Mouse (Mus musculus) liver, adult 2 months (tissue): ENCODE measurements at regions not wholly inside any gene's neighbourhood (a gene's known extent, or its start where the extent isn't known, plus 50 kb on each side); places are given as distances from the start of the nearest gene placed in this dataset.

Experiments used
- DNase-seq: peaks from one replicate; pipeline ENCODE4 v3.0.0-alpha.2; 2011; ENCODE audit warnings: low read depth, low spot score; ENCODE audit errors: extremely low read depth
- H3K27ac ChIP-seq: fragments of 200-500 bp; replicated peaks from 2 replicates; pipeline ENCODE4 v1.5.1; 2012; ENCODE audit warnings: low read depth, mild to moderate bottlenecking, control low read depth, inconsistent platforms, low read length; ENCODE audit not compliant: insufficient read depth
- H3K27me3 ChIP-seq: fragments of 200-500 bp; 2 replicates; pipeline ENCODE4 v1.6.1; 2012; ENCODE audit warnings: mild to moderate bottlenecking, moderate library complexity, low read length, inconsistent platforms; ENCODE audit not compliant: control insufficient read depth, insufficient read depth
- H3K36me3 ChIP-seq: fragments of 200-500 bp; 2 replicates; pipeline ENCODE4 v1.6.1; 2012; ENCODE audit warnings: low read length, inconsistent platforms; ENCODE audit not compliant: control insufficient read depth, insufficient read depth
- H3K4me1 ChIP-seq: fragments of 200-500 bp; 2 replicates; pipeline ENCODE4 v1.6.1; 2011; ENCODE audit warnings: low read length; ENCODE audit not compliant: control insufficient read depth, insufficient read depth
- H3K4me3 ChIP-seq: fragments of 200-500 bp; 2 replicates; pipeline ENCODE4 v1.5.1; 2011; ENCODE audit warnings: low read depth, mild to moderate bottlenecking, control low read depth, low read length, moderate library complexity; ENCODE audit not compliant: insufficient read depth
- H3K79me2 ChIP-seq: fragments of 200-500 bp; 2 replicates; pipeline ENCODE4 v1.6.1; 2012; ENCODE audit warnings: inconsistent platforms, mild to moderate bottlenecking, low read length, moderate library complexity; ENCODE audit not compliant: control insufficient read depth, insufficient read depth
- H3K9ac ChIP-seq: fragments of 200-500 bp; 2 replicates; pipeline ENCODE4 v1.6.1; 2012; ENCODE audit warnings: low read depth, mild to moderate bottlenecking, control low read depth, inconsistent platforms, low read length
- CTCF ChIP-seq: fragments of 200-500 bp; IDR thresholded peaks from 2 replicates; pipeline ENCODE4 v1.5.1; 2011; ENCODE audit warnings: low read depth, low read length, control low read depth
- POLR2A ChIP-seq: fragments of 200-500 bp; IDR thresholded peaks from 2 replicates; pipeline ENCODE4 v1.6.1; 2011; ENCODE audit warnings: low read length, control low read depth; ENCODE audit not compliant: insufficient read depth; ENCODE audit errors: extremely low read depth
- WGBS: fragments of 180-500 bp; shearing (Covaris S2); methylation state at CpG from one replicate; pipeline ENCODE4 v1.1.7; 2018; 5-methylcytosine and 5-hydroxymethylcytosine counted together

- no peak for TF ChIP-seq CTCF
- no peak for TF ChIP-seq POLR2A
- Histone ChIP-seq H3K36me3 (no peaks in the 10 kb centered on the region), H3K79me2 (no peaks in the 10 kb centered on the region), H3K4me3 (no peak overlapping the region), H3K27ac (no peak overlapping the region), H3K4me1 (peaks cover 4% of the 10 kb centered on the region; the same call in 1 of the 2 replicates), H3K9ac (no peak overlapping the region), H3K27me3 (no peaks in the 10 kb centered on the region)
- DNase-seq, result peak; percentile 4
Measured at GRCm38 (mm10) chr3:15128370-15128769, 203.7 kb downstream of the Gm9733 start.

GRCm38 (mm10) chr3:15128960-15129359 lies 203.1 kb downstream of the Gm9733 start:
- Histone ChIP-seq H3K4me3 (no peak overlapping the region), H3K27me3 (no peaks in the 10 kb centered on the region), H3K4me1 (peaks cover 4% of the 10 kb centered on the region; the same call in 1 of the 2 replicates), H3K27ac (no peak overlapping the region), H3K36me3 (no peaks in the 10 kb centered on the region), H3K9ac (no peak overlapping the region), H3K79me2 (no peaks in the 10 kb centered on the region)
- no peak for DNase-seq
- TF ChIP-seq POLR2A (no peak), CTCF (no peak)
- WGBS, result 85% methylated on average over 3 of the region's 3 CpGs

- H3K27ac ChIP-seq, result no peak overlapping the region
- no peak overlapping the region for H3K9ac ChIP-seq
- 87% methylated on average over 9 of the region's 9 CpGs for WGBS
- H3K4me3 ChIP-seq, result no peak overlapping the region
- TF ChIP-seq CTCF (no peak), POLR2A (no peak)
- H3K79me2 ChIP-seq, result no peaks in the 10 kb centered on the region
- peaks cover 4% of the 10 kb centered on the region; the same call in 1 of the 2 replicates for H3K4me1 ChIP-seq
- H3K27me3 ChIP-seq, result no peaks in the 10 kb centered on the region
- no peaks in the 10 kb centered on the region for H3K36me3 ChIP-seq
- no peak for DNase-seq
Measured at GRCm38 (mm10) chr3:15129729-15130369, 202.3 kb downstream of the Gm9733 start.

GRCm38 (mm10) chr3:15132136-15132535 lies 200.0 kb downstream of the Gm9733 start:
- Histone ChIP-seq H3K4me1 (peaks cover under 1% of the 10 kb centered on the region; the same call in 1 of the 2 replicates), H3K36me3 (no peaks in the 10 kb centered on the region), H3K27ac (no peak overlapping the region), H3K9ac (no peak overlapping the region), H3K4me3 (no peak overlapping the region), H3K79me2 (no peaks in the 10 kb centered on the region), H3K27me3 (no peaks in the 10 kb centered on the region)
- peak; percentile 26 for DNase-seq
- TF ChIP-seq CTCF, result no peak
- TF ChIP-seq POLR2A, result no peak
- WGBS, result 72% methylated on average over 5 of the region's 5 CpGs

GRCm38 (mm10) chr3:15139550-15139949 lies 192.6 kb downstream of the Gm9733 start:
- H3K4me3 ChIP-seq, result no peak overlapping the region
- 84% methylated on average over 1 of the region's 1 CpGs for WGBS
- no peak for DNase-seq
- H3K36me3 ChIP-seq, result no peaks in the 10 kb centered on the region
- no peaks in the 10 kb centered on the region for H3K4me1 ChIP-seq
- TF ChIP-seq CTCF, result no peak
- TF ChIP-seq POLR2A, result no peak
- H3K79me2 ChIP-seq, result no peaks in the 10 kb centered on the region
- H3K27ac ChIP-seq, result no peak overlapping the region
- no peak overlapping the region for H3K9ac ChIP-seq
- no peaks in the 10 kb centered on the region for H3K27me3 ChIP-seq

GRCm38 (mm10) chr3:15153710-15154109 lies 178.4 kb downstream of the Gm9733 start:
- Histone ChIP-seq H3K79me2 (no peaks in the 10 kb centered on the region), H3K4me3 (no peak overlapping the region), H3K27me3 (no peaks in the 10 kb centered on the region), H3K4me1 (no peaks in the 10 kb centered on the region), H3K9ac (no peak overlapping the region), H3K27ac (no peak overlapping the region), H3K36me3 (no peaks in the 10 kb centered on the region)
- TF ChIP-seq POLR2A, result no peak
- 16% methylated on average over 1 of the region's 1 CpGs for WGBS
- DNase-seq, result peak; percentile 27
